Mouse (Mus musculus) kidney, postnatal 0 days (tissue): Measurements from ENCODE around the gene Scn2a. TPM values are rescaled to one million over a fixed set of nuclear protein-coding genes. Genes with fewer than 3 reads are reported as not detected.
"Not testable (repeated sequence)": the region's sequence is repeated elsewhere in the genome, so short reads cannot be mapped to it uniquely, and the experiment has no call there.

Source experiments
- ATAC-seq: fragments of 200-750 bp; cut with Nextera tagmentation; replicated peaks from 2 replicates; pipeline ENCODE4 v1.8.0; 2017; ENCODE audit warnings: low read depth, moderate number of reproducible peaks, moderate TSS enrichment, moderate library complexity; ENCODE audit not compliant: low FRiP score
- DNase-seq: peaks from one replicate; pipeline ENCODE4 v3.0.0-alpha.2; 2016; ENCODE audit warnings: low spot score
- H3K27ac ChIP-seq: fragments of 300-500 bp; sonication (generic); 2 replicates; pipeline ENCODE4 v1.5.1; 2014; ENCODE audit warnings: mild to moderate bottlenecking
- H3K27me3 ChIP-seq: fragments of 300-500 bp; sonication (generic); 2 replicates; pipeline ENCODE4 v1.6.1; 2014; ENCODE audit warnings: low read length, mixed read lengths; ENCODE audit not compliant: insufficient read depth
- H3K36me3 ChIP-seq: fragments of 300-500 bp; sonication (generic); 2 replicates; pipeline ENCODE4 v1.6.1; 2014; ENCODE audit warnings: low read length, mixed read lengths; ENCODE audit not compliant: insufficient read depth
- H3K4me1 ChIP-seq: fragments of 300-500 bp; sonication (generic); replicated peaks from 2 replicates; pipeline ENCODE4 v1.6.1; 2014; ENCODE audit warnings: antibody characterized with exemption, low read length, mixed read lengths; ENCODE audit not compliant: insufficient read depth
- H3K4me2 ChIP-seq: fragments of 300-500 bp; sonication (generic); 2 replicates; pipeline ENCODE4 v1.6.1; 2014; ENCODE audit warnings: mild to moderate bottlenecking, low read length, moderate library complexity, mixed read lengths
- H3K4me3 ChIP-seq: fragments of 300-500 bp; sonication (generic); replicated peaks from 2 replicates; pipeline ENCODE4 v1.5.1; 2014; ENCODE audit warnings: low read depth, low read length
- H3K9ac ChIP-seq: fragments of 300-500 bp; sonication (generic); 2 replicates; pipeline ENCODE4 v1.6.1; 2014; ENCODE audit warnings: low read depth, low read length
- H3K9me3 ChIP-seq: fragments of 300-500 bp; sonication (generic); replicated peaks from 2 replicates; pipeline ENCODE4 v1.6.1; 2016; ENCODE audit warnings: low read length, inconsistent platforms, mixed read lengths
- CTCF ChIP-seq: IDR thresholded peaks from 2 replicates; pipeline ENCODE4 v1.5.1; 2016; ENCODE audit warnings: antibody characterized with exemption, low read depth, mild to moderate bottlenecking, moderate library complexity
- WGBS: fragments of 180-500 bp; shearing (Covaris S2); extraction: QIAGEN DNeasy Blood & Tissue Kit; methylation state at CpG from one replicate; pipeline ENCODE4 v1.1.7; 2014; 5-methylcytosine and 5-hydroxymethylcytosine counted together
- polyA plus RNA-seq: library from polyadenylated mRNA; unstranded; fragments of >200 nt; fragmentation: Nextera tagmentation; extraction: Ambion mirVana; gene quantifications from 2 replicates; pipeline ENCODE4 v1.2.1, GENCODE M21; 2015

Scn2a gene
- polyA plus RNA-seq, 1 experiment from 2014 or later: 2.3 TPM

DNA sequence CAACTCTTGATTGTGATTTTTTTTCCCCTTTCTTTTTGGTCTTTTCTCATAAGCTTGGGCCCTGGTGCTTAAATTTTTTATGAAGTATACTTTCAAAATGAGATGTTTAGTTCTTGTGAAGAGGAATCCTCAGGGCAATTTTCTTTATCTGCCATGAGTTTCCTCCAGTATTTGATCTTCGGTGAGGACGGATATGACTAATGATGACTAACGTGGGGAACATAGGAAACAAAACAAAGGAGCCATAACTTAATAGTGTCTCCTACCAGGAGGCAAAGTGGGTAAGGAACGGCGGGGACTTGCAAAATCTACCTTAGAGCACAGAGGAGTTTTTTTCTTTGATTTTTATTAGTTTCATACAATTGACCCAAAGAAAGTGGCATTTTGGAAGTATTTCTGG is 124.8 kb downstream of the Scn2a start:
- H3K4me2 ChIP-seq: no peak overlapping the region
- no peaks in the 10 kb centered on the region for H3K4me1 ChIP-seq
- no peak for TF ChIP-seq CTCF
- DNase-seq: no peak
- no peaks in the 10 kb centered on the region for H3K36me3 ChIP-seq
- H3K27me3 ChIP-seq: no peaks in the 10 kb centered on the region
- H3K4me3 ChIP-seq: no peak overlapping the region
- H3K9ac ChIP-seq: no peak overlapping the region
- H3K9me3 ChIP-seq: no peaks in the 10 kb centered on the region
- H3K27ac ChIP-seq: no peak overlapping the region
- no peak for ATAC-seq
- 72% methylated on average over 5 of the region's 5 CpGs for WGBS

DNA sequence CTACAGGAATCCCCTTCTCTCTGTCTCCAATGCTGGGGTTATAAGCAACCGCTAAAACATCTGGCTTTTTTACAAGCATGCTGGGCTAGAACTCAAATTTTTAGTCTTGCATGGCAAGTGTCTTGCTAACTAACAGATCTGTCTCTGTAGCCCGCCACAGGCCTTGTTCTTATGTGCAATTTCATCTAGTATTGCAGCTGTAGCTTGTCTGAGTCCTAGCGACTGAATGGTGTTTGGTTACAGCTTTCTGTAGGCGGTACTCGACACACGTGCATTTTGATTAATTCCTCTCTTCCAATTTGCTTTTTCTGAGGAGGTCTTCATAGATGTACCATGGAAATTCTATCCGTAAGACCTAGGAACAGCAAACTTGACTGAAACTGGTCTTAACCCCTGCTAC is 161.9 kb downstream of the Scn2a start:
- WGBS: 33% methylated on average over 7 of the region's 7 CpGs
- Histone ChIP-seq H3K9me3 (no peaks in the 10 kb centered on the region), H3K4me2 (no peak overlapping the region), H3K4me3 (no peak overlapping the region), H3K9ac (no peak overlapping the region), H3K4me1 (no peaks in the 10 kb centered on the region), H3K27ac (no peak overlapping the region), H3K36me3 (no peaks in the 10 kb centered on the region), H3K27me3 (no peaks in the 10 kb centered on the region)
- ATAC-seq (no peak), DNase-seq (peak; percentile 37)
- no peak for TF ChIP-seq CTCF

DNA sequence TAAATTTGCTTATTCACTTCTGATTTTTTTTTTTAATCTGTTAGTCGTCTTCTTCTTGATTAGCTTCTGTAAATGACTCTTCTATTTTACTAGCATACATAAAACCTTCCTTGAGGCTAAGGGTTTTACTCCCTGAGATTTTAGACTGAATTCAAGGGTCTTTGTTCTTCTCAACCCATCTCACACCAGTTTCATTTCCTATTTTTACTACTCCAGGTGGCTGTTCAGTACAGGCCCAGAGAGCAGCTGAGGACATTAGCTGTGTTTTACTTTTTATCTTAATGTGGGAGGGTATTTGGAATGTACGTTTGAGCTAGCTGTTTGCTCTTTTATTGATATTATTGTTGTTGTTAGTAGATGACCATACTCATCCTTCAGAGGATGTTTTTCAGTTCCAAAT is 162.8 kb downstream of the Scn2a start:
- H3K9ac ChIP-seq: no peak overlapping the region
- WGBS: 53% methylated on average over 2 of the region's 2 CpGs
- no peak overlapping the region for H3K4me3 ChIP-seq
- H3K4me1 ChIP-seq: no peaks in the 10 kb centered on the region
- DNase-seq: no peak
- no peak for ATAC-seq
- H3K27ac ChIP-seq: no peak overlapping the region
- no peak overlapping the region for H3K4me2 ChIP-seq
- no peak for TF ChIP-seq CTCF
- no peaks in the 10 kb centered on the region for H3K9me3 ChIP-seq
- H3K27me3 ChIP-seq: no peaks in the 10 kb centered on the region
- H3K36me3 ChIP-seq: no peaks in the 10 kb centered on the region

DNA sequence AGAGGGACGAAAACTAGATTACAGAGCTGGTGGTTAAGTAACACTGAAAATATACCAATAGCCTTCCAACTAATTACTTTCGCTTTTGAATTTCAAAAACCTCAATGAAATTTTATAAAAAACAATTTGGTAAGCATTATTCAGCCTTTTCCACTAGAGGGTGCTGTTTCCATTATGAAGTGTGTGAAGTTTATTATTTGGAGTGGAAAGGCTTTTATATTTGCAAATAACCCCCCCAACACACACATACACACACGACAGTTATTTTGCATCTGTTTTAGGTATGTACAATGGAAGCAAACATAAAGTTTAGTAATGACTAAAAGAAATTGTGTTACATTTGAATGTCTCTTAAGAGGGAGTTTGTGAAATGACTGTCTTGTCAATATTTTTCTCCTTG is 171.9 kb downstream of the Scn2a start:
- DNase-seq (peak; percentile 84), ATAC-seq (no peak)
- Histone ChIP-seq H3K36me3 (no peaks in the 10 kb centered on the region), H3K4me1 (no peaks in the 10 kb centered on the region), H3K9me3 (no peaks in the 10 kb centered on the region), H3K4me2 (no peak overlapping the region), H3K4me3 (no peak overlapping the region), H3K27me3 (no peaks in the 10 kb centered on the region), H3K27ac (no peak overlapping the region), H3K9ac (no peak overlapping the region)
- WGBS: 24% methylated on average over 3 of the region's 3 CpGs
- peak; percentile 83 for TF ChIP-seq CTCF

DNA sequence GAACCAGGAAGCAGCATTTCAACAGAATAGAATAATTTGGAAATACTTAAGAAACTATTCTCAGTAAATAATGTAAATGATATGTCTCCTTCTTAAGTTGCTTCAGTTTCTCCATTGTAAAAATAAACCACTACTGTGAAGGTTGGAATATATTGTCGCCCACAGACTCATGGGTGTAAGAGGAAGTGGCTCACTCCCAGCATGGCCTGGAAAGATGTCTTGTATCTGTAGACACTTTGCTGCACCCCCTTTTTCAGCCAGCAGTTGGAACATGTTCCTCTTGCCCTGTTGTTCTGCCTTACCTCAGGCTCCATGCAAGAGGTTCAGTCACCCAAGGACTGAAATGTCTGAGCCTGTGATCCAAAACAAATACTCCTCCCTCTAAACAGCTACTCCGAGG is 173.0 kb downstream of the Scn2a start:
- DNase-seq: no peak
- 57% methylated on average over 2 of the region's 2 CpGs for whole genome bisulfite sequencing
- Histone ChIP-seq H3K4me3 (no peak overlapping the region), H3K27ac (no peak overlapping the region), H3K9me3 (no peaks in the 10 kb centered on the region), H3K27me3 (no peaks in the 10 kb centered on the region), H3K9ac (no peak overlapping the region), H3K4me2 (no peak overlapping the region), H3K4me1 (no peaks in the 10 kb centered on the region), H3K36me3 (no peaks in the 10 kb centered on the region)
- TF ChIP-seq CTCF: no peak
- ATAC-seq: no peak

DNA sequence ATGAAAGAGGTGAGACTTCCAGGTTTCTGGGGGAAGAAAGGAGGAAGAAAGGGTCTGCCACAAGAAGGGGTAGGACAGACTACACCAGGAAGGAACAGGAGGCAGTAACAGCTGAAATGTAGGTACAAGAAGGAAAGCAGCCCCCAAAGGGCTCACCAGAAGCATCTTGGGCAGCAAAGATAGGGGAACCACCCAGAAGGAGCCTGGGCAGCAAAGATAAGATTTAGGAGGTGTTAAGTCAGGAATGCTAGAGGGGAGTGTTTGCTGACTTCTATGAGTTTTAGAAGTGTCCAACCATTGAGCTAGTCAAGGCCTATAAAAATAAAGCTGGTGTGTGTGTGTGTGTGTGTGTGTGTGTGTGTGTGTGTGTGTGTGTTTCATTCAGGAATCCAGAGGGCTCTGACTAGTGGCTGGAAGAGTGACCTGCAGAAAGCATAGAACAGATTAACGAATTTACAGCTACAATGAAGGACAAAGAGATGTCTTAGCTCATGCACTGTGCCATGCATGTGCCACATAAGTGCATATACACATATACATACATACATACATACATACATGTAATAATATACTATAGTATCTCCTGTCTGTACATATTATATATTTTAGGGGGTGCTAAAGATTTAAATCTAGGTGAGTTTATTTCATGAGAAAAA is 180.6 kb downstream of the Scn2a start:
- Histone ChIP-seq H3K4me1 (no peaks in the 10 kb centered on the region), H3K4me3 (no peak overlapping the region), H3K9me3 (no peaks in the 10 kb centered on the region), H3K9ac (no peak overlapping the region), H3K36me3 (no peaks in the 10 kb centered on the region), H3K27ac (no peak overlapping the region), H3K4me2 (no peak overlapping the region), H3K27me3 (no peaks in the 10 kb centered on the region)
- ATAC-seq (no peak), DNase-seq (no peak)
- WGBS: 75% methylated on average over 1 of the region's 1 CpGs
- TF ChIP-seq CTCF: no peak

DNA sequence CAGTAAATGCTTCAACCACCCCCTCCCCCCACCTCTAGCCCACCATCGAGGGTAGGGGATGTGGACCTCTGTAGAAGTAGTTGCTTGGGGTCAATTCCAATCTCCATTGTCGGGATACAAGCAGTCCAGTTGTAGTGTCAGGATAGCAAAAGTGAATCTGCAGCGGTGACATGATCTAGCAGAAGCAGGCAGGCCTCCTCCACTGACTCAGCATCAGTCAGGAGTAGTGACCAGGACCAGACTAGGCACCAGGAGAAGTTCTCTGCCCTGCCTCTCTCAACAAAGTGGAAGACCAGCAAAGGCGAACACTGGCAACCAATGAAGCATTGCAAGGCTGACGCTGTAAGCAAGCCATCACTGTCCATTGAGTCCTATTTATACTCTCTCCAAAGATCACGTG is 186.0 kb downstream of the Scn2a start:
- DNase-seq (no peak), ATAC-seq (no peak)
- H3K4me3 ChIP-seq: no peak overlapping the region
- no peak overlapping the region for H3K9ac ChIP-seq
- no peaks in the 10 kb centered on the region for H3K4me1 ChIP-seq
- H3K9me3 ChIP-seq: no peaks in the 10 kb centered on the region
- no peak overlapping the region for H3K27ac ChIP-seq
- H3K4me2 ChIP-seq: no peak overlapping the region
- no peak for TF ChIP-seq CTCF
- WGBS: 88% methylated on average over 6 of the region's 6 CpGs
- H3K27me3 ChIP-seq: no peaks in the 10 kb centered on the region
- no peaks in the 10 kb centered on the region for H3K36me3 ChIP-seq

DNA sequence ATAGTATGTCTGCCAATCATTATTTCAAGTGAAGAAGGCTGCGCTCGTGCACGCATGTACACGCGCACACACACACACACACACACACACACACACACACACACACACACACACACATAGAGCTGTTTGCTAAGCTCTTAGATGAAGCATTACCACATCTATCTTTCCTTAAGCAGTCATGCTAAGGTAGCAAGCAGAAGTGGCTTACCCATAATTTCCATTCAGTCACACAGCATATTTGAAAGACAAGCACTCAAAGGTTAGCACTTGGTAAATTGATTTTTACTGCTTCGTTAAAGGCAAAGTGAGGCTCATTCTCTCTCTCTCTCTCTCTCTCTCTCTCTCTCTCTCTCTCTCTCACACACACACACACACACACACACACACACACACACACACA is 190.6 kb downstream of the Scn2a start:
- H3K9ac ChIP-seq, H3K9me3 ChIP-seq, H3K36me3 ChIP-seq, H3K27me3 ChIP-seq, H3K4me3 ChIP-seq, H3K4me2 ChIP-seq, H3K27ac ChIP-seq, DNase-seq, H3K4me1 ChIP-seq, ATAC-seq: not testable (repeated sequence)
- 90% methylated on average over 6 of the region's 6 CpGs for WGBS
